Mouse (Mus musculus): ENCODE measurements at regions not wholly inside any gene's neighbourhood (a gene's known extent, or its start where the extent isn't known, plus 50 kb on each side); places are given as distances from the start of the nearest gene placed in this dataset.

- TF ChIP-seq CTCF (IDR thresholded peaks at IDR 0.05; ENCODE audit: low read depth) (no peak), EP300 (IDR thresholded peaks at IDR 0.05; ENCODE audit: low read depth) (no peak)
- Histone ChIP-seq H3K4me3 (ENCODE audit: low read depth, low read length) (no peak overlapping the region), H3K27ac (ENCODE audit: low read depth) (no peak overlapping the region), H3K4me2 (ENCODE audit: low read depth, low read length) (no peak overlapping the region), H3K9me3 (replicated peaks; ENCODE audit: control insufficient read depth, low read length) (no peaks in the 10 kb centered on the region), H3K36me3 (replicated peaks; ENCODE audit: control insufficient read depth, insufficient read depth, low read length) (no peaks in the 10 kb centered on the region), H3K27me3 (ENCODE audit: control insufficient read depth, insufficient read depth, low read length) (no peaks in the 10 kb centered on the region), H3K9ac (replicated peaks; ENCODE audit: low read depth, low read length) (no peak overlapping the region), H3K4me1 (ENCODE audit: control insufficient read depth, insufficient read depth) (no peaks in the 10 kb centered on the region)
- DNase-seq (ENCODE audit: low spot score) (no peak), ATAC-seq (ENCODE audit: insufficient read depth, low read depth) (no peak)
- 95% methylated on average over 5 of the region's 5 CpGs for WGBS
These were observed 165.6 kb upstream of the Serp2 start for GRCm38 (mm10) chr14:76722297-76722696.

GRCm38 (mm10) chr14:76721751-76722150, 165.1 kb upstream of the Serp2 start:
- no peaks in the 10 kb centered on the region for H3K36me3 ChIP-seq (replicated peaks; ENCODE audit: control insufficient read depth, insufficient read depth, low read length)
- H3K4me3 ChIP-seq (ENCODE audit: low read depth, low read length): no peak overlapping the region
- WGBS: 73% methylated on average over 9 of the region's 9 CpGs
- no peaks in the 10 kb centered on the region for H3K9me3 ChIP-seq (replicated peaks; ENCODE audit: control insufficient read depth, low read length)
- DNase-seq (ENCODE audit: low spot score) (no peak), ATAC-seq (ENCODE audit: insufficient read depth, low read depth) (no peak)
- H3K4me2 ChIP-seq (ENCODE audit: low read depth, low read length): no peak overlapping the region
- no peaks in the 10 kb centered on the region for H3K27me3 ChIP-seq (ENCODE audit: control insufficient read depth, insufficient read depth, low read length)
- TF ChIP-seq CTCF (IDR thresholded peaks at IDR 0.05; ENCODE audit: low read depth): no peak
- H3K27ac ChIP-seq (ENCODE audit: low read depth): no peak overlapping the region
- no peak overlapping the region for H3K9ac ChIP-seq (replicated peaks; ENCODE audit: low read depth, low read length)
- no peaks in the 10 kb centered on the region for H3K4me1 ChIP-seq (ENCODE audit: control insufficient read depth, insufficient read depth)

- Histone ChIP-seq H3K27me3 (ENCODE audit: control insufficient read depth, insufficient read depth, low read length) (no peaks in the 10 kb centered on the region), H3K36me3 (replicated peaks; ENCODE audit: control insufficient read depth, insufficient read depth, low read length) (no peaks in the 10 kb centered on the region), H3K27ac (ENCODE audit: low read depth) (no peak overlapping the region), H3K4me2 (ENCODE audit: low read depth, low read length) (no peak overlapping the region), H3K4me3 (ENCODE audit: low read depth, low read length) (no peak overlapping the region), H3K9ac (replicated peaks; ENCODE audit: low read depth, low read length) (no peak overlapping the region), H3K9me3 (replicated peaks; ENCODE audit: control insufficient read depth, low read length) (no peaks in the 10 kb centered on the region), H3K4me1 (ENCODE audit: control insufficient read depth, insufficient read depth) (peaks cover 18% of the 10 kb centered on the region)
- DNase-seq (ENCODE audit: low spot score): no peak
- ATAC-seq (ENCODE audit: insufficient read depth, low read depth): no peak
- TF ChIP-seq EP300 (IDR thresholded peaks at IDR 0.05; ENCODE audit: low read depth) (no peak), CTCF (IDR thresholded peaks at IDR 0.05; ENCODE audit: low read depth) (no peak)
- WGBS: 97% methylated on average over 3 of the region's 3 CpGs
These were observed 160.4 kb upstream of the Serp2 start for GRCm38 (mm10) chr14:76717081-76717480.

- peaks cover 18% of the 10 kb centered on the region for H3K4me1 ChIP-seq (ENCODE audit: control insufficient read depth, insufficient read depth)
- WGBS: 25% methylated on average over 4 of the region's 4 CpGs
- no peaks in the 10 kb centered on the region for H3K27me3 ChIP-seq (ENCODE audit: control insufficient read depth, insufficient read depth, low read length)
- peak overlapping the region; percentile 30; the same call in 1 of the 2 replicates for H3K27ac ChIP-seq (ENCODE audit: low read depth)
- H3K36me3 ChIP-seq (replicated peaks; ENCODE audit: control insufficient read depth, insufficient read depth, low read length): no peaks in the 10 kb centered on the region
- DNase-seq (ENCODE audit: low spot score) (peak; percentile 31), ATAC-seq (ENCODE audit: insufficient read depth, low read depth) (no peak)
- TF ChIP-seq EP300 (IDR thresholded peaks at IDR 0.05; ENCODE audit: low read depth): no peak
- H3K9ac ChIP-seq (replicated peaks; ENCODE audit: low read depth, low read length): no peak overlapping the region
- H3K9me3 ChIP-seq (replicated peaks; ENCODE audit: control insufficient read depth, low read length): no peaks in the 10 kb centered on the region
- no peak overlapping the region for H3K4me3 ChIP-seq (ENCODE audit: low read depth, low read length)
- H3K4me2 ChIP-seq (ENCODE audit: low read depth, low read length): no peak overlapping the region
These were observed 158.0 kb upstream of the Serp2 start for GRCm38 (mm10) chr14:76714727-76715126.

GRCm38 (mm10) chr14:76713946-76714345, 157.3 kb upstream of the Serp2 start:
- 23% methylated on average over 7 of the region's 7 CpGs for WGBS

GRCm38 (mm10) chr14:76708728-76709127, 152.0 kb upstream of the Serp2 start:
- Histone ChIP-seq H3K36me3 (replicated peaks; ENCODE audit: control insufficient read depth, insufficient read depth, low read length) (no peaks in the 10 kb centered on the region), H3K9me3 (replicated peaks; ENCODE audit: control insufficient read depth, low read length) (no peaks in the 10 kb centered on the region), H3K4me1 (ENCODE audit: control insufficient read depth, insufficient read depth) (peaks cover 17% of the 10 kb centered on the region; the same call in 1 of the 2 replicates), H3K4me3 (ENCODE audit: low read depth, low read length) (no peak overlapping the region), H3K27me3 (ENCODE audit: control insufficient read depth, insufficient read depth, low read length) (no peaks in the 10 kb centered on the region), H3K4me2 (ENCODE audit: low read depth, low read length) (no peak overlapping the region), H3K27ac (ENCODE audit: low read depth) (peak overlapping the region; percentile 58), H3K9ac (replicated peaks; ENCODE audit: low read depth, low read length) (no peak overlapping the region)
- no peak for DNase-seq (ENCODE audit: low spot score)
- 52% methylated on average over 11 of the region's 11 CpGs for WGBS
- TF ChIP-seq CTCF (IDR thresholded peaks at IDR 0.05; ENCODE audit: low read depth): no peak
- no peak for TF ChIP-seq EP300 (IDR thresholded peaks at IDR 0.05; ENCODE audit: low read depth)
- ATAC-seq (ENCODE audit: insufficient read depth, low read depth): peak; percentile 36; the same call in 1 of the 2 replicates

More at GRCm38 (mm10) chr14:76713946-76714345, 157.3 kb upstream of the Serp2 start:
- no peaks in the 10 kb centered on the region for H3K27me3 ChIP-seq (ENCODE audit: control insufficient read depth, insufficient read depth, low read length)
- no peaks in the 10 kb centered on the region for H3K9me3 ChIP-seq (replicated peaks; ENCODE audit: control insufficient read depth, low read length)
- no peak overlapping the region; the same call in 1 of the 2 replicates for H3K27ac ChIP-seq (ENCODE audit: low read depth)
- ATAC-seq (ENCODE audit: insufficient read depth, low read depth) (no peak), DNase-seq (ENCODE audit: low spot score) (no peak)
- no peak overlapping the region for H3K4me3 ChIP-seq (ENCODE audit: low read depth, low read length)
- H3K4me1 ChIP-seq (ENCODE audit: control insufficient read depth, insufficient read depth): peaks cover 26% of the 10 kb centered on the region
- no peak overlapping the region for H3K9ac ChIP-seq (replicated peaks; ENCODE audit: low read depth, low read length)
- no peak overlapping the region for H3K4me2 ChIP-seq (ENCODE audit: low read depth, low read length)
- no peak for TF ChIP-seq CTCF (IDR thresholded peaks at IDR 0.05; ENCODE audit: low read depth)
- TF ChIP-seq EP300 (IDR thresholded peaks at IDR 0.05; ENCODE audit: low read depth): no peak
- no peaks in the 10 kb centered on the region for H3K36me3 ChIP-seq (replicated peaks; ENCODE audit: control insufficient read depth, insufficient read depth, low read length)
